Mouse (Mus musculus) CD4-positive naive resting alpha-beta T cell, adult 76 days (primary cell): Measurements from ENCODE around the gene 9530002B09Rik. TPM values are rescaled to one million over a fixed set of nuclear protein-coding genes. Genes with fewer than 3 reads are reported as not detected.

Experiments used
- total RNA-seq: library from RNA; stranded (reverse); gene quantifications from one replicate; pipeline ENCODE4 v1.2.4, GENCODE M21; 2023

9530002B09Rik gene
- not detected for total RNA-seq

GRCm38 (mm10) chr4:122688975-122689374, at the start of gene 9530002B09Rik:
Gene 9530002B09Rik (plus strand): TSS chr4:122689275.

Other genes with a start within 250 kb of the 9530002B09Rik start
- gene Ppt1, start 147.0 kb downstream of the 9530002B09Rik start, total RNA-seq = 39.9 TPM
- gene Cap1, start 196.8 kb downstream of the 9530002B09Rik start, total RNA-seq = 322 TPM